Comparison of ENCODE assay signal across 1 mouse cellular context in the genomic region with DNA sequence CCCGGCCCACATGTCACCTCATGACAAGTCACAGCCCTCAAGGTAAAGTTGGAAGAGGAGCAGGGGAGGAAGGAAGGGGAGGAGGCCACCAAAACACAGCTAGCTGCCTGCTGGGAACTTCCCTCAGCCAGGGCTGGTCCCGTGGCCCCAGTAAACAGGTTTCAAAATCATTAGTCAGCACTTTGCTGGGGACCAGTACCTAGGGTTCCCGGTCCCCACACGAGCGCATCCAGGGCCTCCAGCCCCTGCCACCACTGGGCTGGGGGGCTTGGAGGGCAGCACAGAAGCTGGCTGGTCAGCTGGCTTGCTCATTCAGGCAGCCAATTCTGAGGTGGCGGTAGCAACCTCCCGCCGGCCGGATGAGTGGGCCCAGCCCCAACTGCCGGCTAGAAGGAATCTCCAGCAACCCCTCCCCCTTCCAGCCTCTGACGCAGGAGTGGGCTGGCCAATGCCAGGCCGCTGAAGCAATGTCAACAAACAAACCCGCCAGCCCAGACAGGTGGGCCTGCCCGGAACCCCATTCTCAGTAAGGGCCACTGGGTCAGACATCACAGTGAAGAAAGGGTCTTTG.
TF ChIP-seq lines count a peak whose summit lies in the region.

No protein-coding gene starts in this region.

TF ChIP-seq in CH12.LX, 34 proteins besides CTCF, POLR2A, EP300 and RAD21:
- TF ChIP-seq PAX5 (IDR thresholded peaks at IDR 0.05; ENCODE audit: low read length) (no peak), E2F4 (IDR thresholded peaks at IDR 0.05; ENCODE audit: insufficient replicate concordance, low read depth, low read length) (no peak), MEF2A (IDR thresholded peaks at IDR 0.05; ENCODE audit: borderline replicate concordance, low read depth, low read length) (no peak), TBP (conservative IDR thresholded peaks at IDR 0.05; ENCODE audit: low read depth, low read length) (0 out of 2 replicates have a peak, but pooled peaks have one; percentile 18), NELFE (IDR thresholded peaks at IDR 0.05; ENCODE audit: low read depth, low read length) (no peak), MXI1 (IDR thresholded peaks at IDR 0.05; ENCODE audit: low read depth, low read length) (peak; percentile 54), RCOR1 (conservative IDR thresholded peaks at IDR 0.05; ENCODE audit: low read depth, low read length) (no peak), MYC (IDR thresholded peaks at IDR 0.05; ENCODE audit: low read depth, low read length) (no peak), USF2 (conservative IDR thresholded peaks at IDR 0.05; ENCODE audit: low read depth, low read length) (no peak), ZNF384 (IDR thresholded peaks at IDR 0.05; ENCODE audit: low read depth, low read length) (no peak), POLR2AphosphoS2 (IDR thresholded peaks at IDR 0.05; ENCODE audit: low read depth, low read length) (no peak), MAZ (IDR thresholded peaks at IDR 0.05; ENCODE audit: low read depth, low read length) (no peak), GABPA (IDR thresholded peaks at IDR 0.05; ENCODE audit: insufficient replicate concordance, low read depth, low read length) (no peak), MAFK (IDR thresholded peaks at IDR 0.05; ENCODE audit: insufficient replicate concordance, low read length) (peak; percentile 96), CHD2 (IDR thresholded peaks at IDR 0.05; ENCODE audit: low read length) (no peak; the same call in 1 of the 2 replicates), USF1 (IDR thresholded peaks at IDR 0.05; ENCODE audit: low read depth, low read length) (no peak), SMC3 (IDR thresholded peaks at IDR 0.05; ENCODE audit: low read depth, low read length) (no peak), KAT2A (IDR thresholded peaks at IDR 0.05; ENCODE audit: insufficient replicate concordance, low read length) (no peak), BHLHE40 (IDR thresholded peaks at IDR 0.05; ENCODE audit: low read depth, low read length) (peak; percentile 56), HCFC1 (IDR thresholded peaks at IDR 0.05; ENCODE audit: low read depth, low read length) (no peak; the same call in 1 of the 2 replicates), UBTF (IDR thresholded peaks at IDR 0.05; ENCODE audit: low read depth, low read length) (no peak), CHD1 (IDR thresholded peaks at IDR 0.05; ENCODE audit: low read depth, low read length) (no peak), SIN3A (IDR thresholded peaks at IDR 0.05; ENCODE audit: low read length) (peak; percentile 89), MAX (IDR thresholded peaks at IDR 0.05; ENCODE audit: low read length) (no peak), ETS1 (conservative IDR thresholded peaks at IDR 0.05; ENCODE audit: low read depth, low read length) (no peak; the same call in 1 of the 2 replicates), JUN (IDR thresholded peaks at IDR 0.05; ENCODE audit: insufficient read depth, low read depth, low read length) (no peak), JUND (conservative IDR thresholded peaks at IDR 0.05; ENCODE audit: low read depth, low read length) (no peak), TCF12 (IDR thresholded peaks at IDR 0.05; ENCODE audit: low read depth, low read length) (no peak; the same call in 1 of the 2 replicates), ZC3H11A (IDR thresholded peaks at IDR 0.05; ENCODE audit: low read depth, low read length) (no peak), ZMIZ1 (IDR thresholded peaks at IDR 0.05; ENCODE audit: low read depth, low read length) (no peak; the same call in 1 of the 2 replicates), ELF1 (IDR thresholded peaks at IDR 0.05; ENCODE audit: low read depth, low read length) (peak; percentile 9; the same call in 1 of the 2 replicates), IRF4 (IDR thresholded peaks at IDR 0.05; ENCODE audit: low read depth, low read length) (no peak; the same call in 1 of the 2 replicates), NRF1 (IDR thresholded peaks at IDR 0.05; ENCODE audit: low read depth, low read length) (no peak), ZKSCAN1 (IDR thresholded peaks at IDR 0.05; ENCODE audit: borderline replicate concordance, low read depth, low read length) (no peak)
